Mouse (Mus musculus) embryonic stem cell, embryonic (primary cell): ENCODE measurements around the gene Gm10762.

Source experiments
- CTCF ChIA-PET, 4 experiments: fragments of 300-600 bp in 2 of 4; fragments of 350-600 bp in 2 of 4; sonication (Branson Sonifier 250); formaldehyde crosslinking; loops; one replicate each; lab custom pipeline; 2022; ENCODE audit warnings: inconsistent platforms in 2 of 4; lab: Charles Lee
- POLR2A ChIA-PET, 4 experiments: fragments of 300-600 bp in 2 of 4; fragments of 350-600 bp in 2 of 4; sonication (Branson Sonifier 250); formaldehyde crosslinking; loops; one replicate each; lab custom pipeline; 2022; ENCODE audit warnings: antibody characterized with exemption in 4 of 4, inconsistent platforms in 1 of 4; lab: Charles Lee

The Gm10762 gene

GRCm38 (mm10) chr2:128936256-128936655 lies 31.3 kb downstream of the Gm10762 start:
- CTCF ChIA-PET, result no interaction called here
- POLR2A ChIA-PET, result interaction anchor here in 2 of 4 experiments (0.6 to 1.1 kb wide), 3 partner anchors 26 to 960 kb away, joined by 3 to 5 read pairs (median 3); no protein-coding TSS in a partner anchor

GRCm38 (mm10) chr2:128930704-128931103 lies 36.8 kb downstream of the Gm10762 start:
- ChIA-PET CTCF (no interaction called here), POLR2A (no interaction called here)

GRCm38 (mm10) chr2:128928446-128928845 lies 39.1 kb downstream of the Gm10762 start:
- POLR2A ChIA-PET, result interaction anchor here in 1 of 4 experiments (0.7 to 1.5 kb wide), 2 partner anchors 16 to 110 kb away, joined by 3 read pairs; no protein-coding TSS in a partner anchor
- CTCF ChIA-PET, result no interaction called here

- ChIA-PET POLR2A (interaction anchor here in 1 of 4 experiments (1.0 kb wide), 1 partner anchor 18 kb away, joined by 3 read pairs; no protein-coding TSS in a partner anchor), CTCF (interaction anchor here in 1 of 4 experiments (1.4 kb wide), 1 partner anchor 227 kb away, joined by 3 read pairs; no protein-coding TSS in a partner anchor)
These were observed 42.7 kb downstream of the Gm10762 start for GRCm38 (mm10) chr2:128924799-128925198.
